In the genomic region with DNA sequence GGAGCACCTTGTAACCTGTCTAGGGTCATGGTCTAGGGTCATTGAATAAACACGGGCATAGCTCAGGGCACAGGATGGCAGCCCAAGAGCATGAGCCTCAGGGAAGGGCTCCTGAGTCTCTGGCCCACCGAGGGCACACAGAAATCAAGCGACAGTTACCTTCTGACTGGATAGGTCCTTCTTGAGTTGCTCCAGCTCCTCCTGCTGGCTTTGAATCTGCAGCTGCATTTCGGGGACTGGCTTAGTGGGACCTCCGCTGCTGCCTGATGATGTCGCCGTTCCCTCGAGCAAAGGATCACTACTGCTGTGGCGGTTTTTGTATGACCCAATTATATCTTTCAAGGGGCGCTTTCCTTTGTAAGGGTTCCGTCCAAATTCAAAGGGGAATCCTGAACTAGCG, we compare ENCODE assay signal across 9 mouse cellular contexts. TPM values are rescaled to one million over a fixed set of nuclear protein-coding genes. Genes with fewer than 3 reads are reported as not detected.
A peak's percentile ranks its signal among the peaks of the same experiment; 100 is the strongest.
DNase-seq lines count a peak whose midpoint lies in the region; ATAC-seq and TF ChIP-seq lines count a peak whose summit lies in the region.
"Had no signal": no experiment of that assay in that cellular context is flagged by ENCODE, and none has a peak within 500 bp of the region (broad histone marks: within the 10 kb centered on the region; RNA-seq: fewer than 3 reads in every experiment).

No protein-coding gene starts in this region.

- no peak for TF ChIP-seq EP300 in liver, postnatal 0 days (IDR thresholded peaks at IDR 0.05; ENCODE audit: low read depth)

- WGBS in forebrain, embryonic 12.5 days = 71% methylated on average over 12 of the region's 12 CpGs
- 74% methylated on average over 12 of the region's 12 CpGs for WGBS in forebrain, embryonic 16.5 days
- WGBS in lung, embryonic 15.5 days = 79% methylated on average over 12 of the region's 12 CpGs
- WGBS in lung, adult 2 months = 72% methylated on average over 12 of the region's 12 CpGs
- WGBS in heart, embryonic 13.5 days = 78% methylated on average over 12 of the region's 12 CpGs
- 84% methylated on average over 12 of the region's 12 CpGs for WGBS in liver, postnatal 0 days (ENCODE audit: insufficient replicate concordance)

- no peak overlapping the region for H3K27ac ChIP-seq in forebrain, embryonic 12.5 days
- no peak overlapping the region for H3K27ac ChIP-seq in forebrain, embryonic 16.5 days (ENCODE audit: low read length)
- 0 out of 2 replicates have a peak overlapping the region, but pooled peaks have one; percentile 37 for H3K27ac ChIP-seq in lung, embryonic 15.5 days
- no peak overlapping the region for H3K27ac ChIP-seq in heart, embryonic 13.5 days (replicated peaks)
- H3K27ac ChIP-seq in liver, postnatal 0 days (ENCODE audit: low read depth) = peak overlapping the region; percentile 40; the same call in 1 of the 2 replicates

- H3K9me3 ChIP-seq in forebrain, embryonic 12.5 days = no peaks in the 10 kb centered on the region
- no peaks in the 10 kb centered on the region for H3K9me3 ChIP-seq in forebrain, embryonic 16.5 days (ENCODE audit: control insufficient read depth, low read length)
- no peaks in the 10 kb centered on the region for H3K9me3 ChIP-seq in lung, embryonic 15.5 days
- H3K9me3 ChIP-seq in heart, embryonic 13.5 days = no peaks in the 10 kb centered on the region
- no peaks in the 10 kb centered on the region for H3K9me3 ChIP-seq in liver, postnatal 0 days (ENCODE audit: low read length)

- H3K9ac ChIP-seq in forebrain, embryonic 12.5 days = no peak overlapping the region
- H3K9ac ChIP-seq in forebrain, embryonic 16.5 days (replicated peaks; ENCODE audit: low read depth, low read length) = no peak overlapping the region
- H3K9ac ChIP-seq in lung, embryonic 15.5 days = no peak overlapping the region
- no peak overlapping the region for H3K9ac ChIP-seq in heart, embryonic 13.5 days
- H3K9ac ChIP-seq in liver, postnatal 0 days (replicated peaks) = no peak overlapping the region

- no peaks in the 10 kb centered on the region for H3K4me1 ChIP-seq in forebrain, embryonic 12.5 days
- H3K4me1 ChIP-seq in forebrain, embryonic 16.5 days (replicated peaks; ENCODE audit: control insufficient read depth, insufficient read depth, low read length) = no peaks in the 10 kb centered on the region; the same call in 1 of the 2 replicates
- peaks cover 4% of the 10 kb centered on the region; the same call in 1 of the 2 replicates for H3K4me1 ChIP-seq in lung, embryonic 15.5 days
- H3K4me1 ChIP-seq in lung, adult 2 months (ENCODE audit: control insufficient read depth, insufficient read depth, low read length) = peaks cover 5% of the 10 kb centered on the region; the same call in 1 of the 2 replicates
- H3K4me1 ChIP-seq in heart, embryonic 13.5 days = peaks cover 19% of the 10 kb centered on the region
- H3K4me1 ChIP-seq in liver, postnatal 0 days (ENCODE audit: insufficient read depth) = peaks cover 4% of the 10 kb centered on the region

- TF ChIP-seq CTCF in lung, adult 2 months (IDR thresholded peaks at IDR 0.05; ENCODE audit: insufficient read depth, low read length) = no peak
- TF ChIP-seq CTCF in liver, postnatal 0 days (IDR thresholded peaks at IDR 0.05; ENCODE audit: low read depth) = peak; percentile 39

- no peak overlapping the region for H3K4me2 ChIP-seq in forebrain, embryonic 12.5 days
- no peak overlapping the region for H3K4me2 ChIP-seq in forebrain, embryonic 16.5 days (ENCODE audit: low read length)
- H3K4me2 ChIP-seq in lung, embryonic 15.5 days = no peak overlapping the region
- H3K4me2 ChIP-seq in heart, embryonic 13.5 days = no peak overlapping the region
- no peak overlapping the region for H3K4me2 ChIP-seq in liver, postnatal 0 days (ENCODE audit: low read depth, low read length)

- TF ChIP-seq POLR2A in lung, adult 2 months (IDR thresholded peaks at IDR 0.05; ENCODE audit: borderline replicate concordance, extremely low read depth, low read depth, low read length) = no peak

- peaks cover 16% of the 10 kb centered on the region; the same call in 1 of the 2 replicates for H3K36me3 ChIP-seq in forebrain, embryonic 12.5 days (replicated peaks)
- peaks cover 3% of the 10 kb centered on the region; the same call in 1 of the 2 replicates for H3K36me3 ChIP-seq in forebrain, embryonic 16.5 days (ENCODE audit: control insufficient read depth, insufficient read depth)
- H3K36me3 ChIP-seq in lung, embryonic 15.5 days = peaks cover 47% of the 10 kb centered on the region
- peaks cover 34% of the 10 kb centered on the region for H3K36me3 ChIP-seq in heart, embryonic 13.5 days
- H3K36me3 ChIP-seq in liver, postnatal 0 days (replicated peaks; ENCODE audit: insufficient read depth, low read length) = peaks cover 64% of the 10 kb centered on the region

- ATAC-seq in forebrain, embryonic 12.5 days (ENCODE audit: low FRiP score) = 0 out of 2 replicates have a peak, but pooled peaks have one; percentile 33
- no peak for ATAC-seq in forebrain, embryonic 16.5 days
- no peak for ATAC-seq in lung, embryonic 15.5 days (ENCODE audit: borderline replicate concordance, extremely low read depth, low FRiP score, low TSS enrichment)
- peak; percentile 23; the same call in 1 of the 2 replicates for ATAC-seq in heart, embryonic 13.5 days (ENCODE audit: extremely low read depth, insufficient number of reproducible peaks, low FRiP score, low TSS enrichment)
- ATAC-seq in liver, postnatal 0 days = no peak

- H3K27me3 ChIP-seq in forebrain, embryonic 12.5 days = no peaks in the 10 kb centered on the region
- no peaks in the 10 kb centered on the region for H3K27me3 ChIP-seq in forebrain, embryonic 16.5 days (replicated peaks; ENCODE audit: control insufficient read depth, insufficient read depth, low read length)
- no peaks in the 10 kb centered on the region for H3K27me3 ChIP-seq in lung, embryonic 15.5 days
- no peaks in the 10 kb centered on the region for H3K27me3 ChIP-seq in heart, embryonic 13.5 days (replicated peaks)
- no peaks in the 10 kb centered on the region for H3K27me3 ChIP-seq in liver, postnatal 0 days (ENCODE audit: insufficient read depth, low read length)

- no peak for DNase-seq in lung, adult 2 months
- DNase-seq in liver, postnatal 0 days = no peak
- DNase-seq in adipocyte (ENCODE audit: low spot score) = no peak
- no peak for DNase-seq in cerebellum, postnatal 14 days
- DNase-seq: cerebellum, adult 2 months had no signal

- H3K4me3 ChIP-seq in forebrain, embryonic 12.5 days (replicated peaks) = no peak overlapping the region
- no peak overlapping the region for H3K4me3 ChIP-seq in forebrain, embryonic 16.5 days (replicated peaks; ENCODE audit: low read length)
- no peak overlapping the region for H3K4me3 ChIP-seq in lung, embryonic 15.5 days
- no peak overlapping the region for H3K4me3 ChIP-seq in lung, adult 2 months (replicated peaks; ENCODE audit: extremely low read depth, low read depth, low read length)
- no peak overlapping the region for H3K4me3 ChIP-seq in heart, embryonic 13.5 days
- no peak overlapping the region for H3K4me3 ChIP-seq in liver, postnatal 0 days (ENCODE audit: low read depth, low read length)

RNA-seq across cellular contexts. Expression of gene Tbc1d2b, which starts 43.4 kb away (rescaled TPM):
- 9.6 and 10.6 TPM in 2 replicates for polyA plus RNA-seq in forebrain, embryonic 12.5 days (2016; fragmentation: Nextera tagmentation; extraction: Ambion mirVana)
- 5.3 and 7.1 TPM in 2 replicates for polyA plus RNA-seq in forebrain, embryonic 16.5 days (2015; fragmentation: Nextera tagmentation; extraction: Ambion mirVana)
- polyA plus RNA-seq in lung, embryonic 15.5 days (2015; fragmentation: Nextera tagmentation; extraction: Ambion mirVana) = 20.9 and 22.7 TPM in 2 replicates
- 40.7 and 46.4 TPM in 2 replicates for polyA plus RNA-seq in lung, adult 2 months (2012; rRNA removed)
- polyA plus RNA-seq in heart, embryonic 13.5 days (2015; fragmentation: Nextera tagmentation; extraction: Ambion mirVana) = 4.5 and 5.2 TPM in 2 replicates
- polyA plus RNA-seq in liver, postnatal 0 days (2015; fragmentation: Nextera tagmentation; extraction: Ambion mirVana) = 5.1 and 6.2 TPM in 2 replicates

Comparison
In these comparisons a context has a peak if more than half of its experiments do, and no peak if none do; other contexts are left out.
1. ATAC-seq: peak in forebrain, embryonic 12.5 days (single experiment) and heart, embryonic 13.5 days (single experiment); none in forebrain, embryonic 16.5 days (single experiment), lung, embryonic 15.5 days (single experiment) and liver, postnatal 0 days (single experiment).
2. H3K27ac ChIP-seq: peak in lung, embryonic 15.5 days (single experiment) and liver, postnatal 0 days (single experiment); none in forebrain, embryonic 12.5 days (single experiment), forebrain, embryonic 16.5 days (single experiment) and heart, embryonic 13.5 days (single experiment).